Mouse (Mus musculus) 3T3-L1 (cell line): ENCODE results near the gene Klf4.
A peak's percentile ranks its signal among the peaks of the same experiment; 100 is the strongest.

Experiments used
- DNase-seq: peaks from one replicate; pipeline ENCODE4 v3.0.0-alpha.2; 2015; ENCODE audit warnings: low read depth, low spot score

Gene Klf4

GRCm38 (mm10) chr4:55526247-55527115 lies 5.8 kb downstream of the Klf4 start:
- DNase-seq, result peak; percentile 67

GRCm38 (mm10) chr4:55523921-55524320 lies 8.3 kb downstream of the Klf4 start:
- no peak for DNase-seq

GRCm38 (mm10) chr4:55517438-55517837 lies 14.8 kb downstream of the Klf4 start:
- no peak for DNase-seq

- DNase-seq, result no peak
Observed at GRCm38 (mm10) chr4:55516048-55516447, 16.2 kb downstream of the Klf4 start.

- DNase-seq, result no peak
Observed at GRCm38 (mm10) chr4:55514733-55515176, 17.5 kb downstream of the Klf4 start.

GRCm38 (mm10) chr4:55513615-55514279 lies 18.5 kb downstream of the Klf4 start:
- no peak for DNase-seq

GRCm38 (mm10) chr4:55511389-55511788 lies 20.9 kb downstream of the Klf4 start:
- no peak for DNase-seq

GRCm38 (mm10) chr4:55508712-55509111 lies 23.6 kb downstream of the Klf4 start:
- DNase-seq, result no peak

- no peak for DNase-seq
Observed at GRCm38 (mm10) chr4:55498621-55499020, 33.6 kb downstream of the Klf4 start.

- no peak for DNase-seq
Observed at GRCm38 (mm10) chr4:55496416-55496815, 35.9 kb downstream of the Klf4 start.

- DNase-seq, result peak; percentile 14
Observed at GRCm38 (mm10) chr4:55493261-55493660, 39.0 kb downstream of the Klf4 start.

GRCm38 (mm10) chr4:55489328-55489727 lies 42.9 kb downstream of the Klf4 start:
- DNase-seq, result peak; percentile 86

- peak; percentile 63 for DNase-seq
Observed at GRCm38 (mm10) chr4:55488604-55489003, 43.7 kb downstream of the Klf4 start.

- DNase-seq, result no peak
Observed at GRCm38 (mm10) chr4:55480322-55480767, 51.9 kb downstream of the Klf4 start.

GRCm38 (mm10) chr4:55478333-55478732 lies 53.9 kb downstream of the Klf4 start:
- DNase-seq, result no peak

- DNase-seq, result peak; percentile 58
Observed at GRCm38 (mm10) chr4:55477933-55478332, 54.3 kb downstream of the Klf4 start.

GRCm38 (mm10) chr4:55477210-55477759 lies 55.0 kb downstream of the Klf4 start:
- no peak for DNase-seq
